Mouse (Mus musculus) cerebellum, postnatal 25 days (tissue): ENCODE results near the gene Gpc5.

Experiments
- DNase-seq, 2 experiments: peaks; one replicate each; pipeline ENCODE4 v3.0.0; 2021; ENCODE audit warnings: mixed read lengths in 2 of 2

The Gpc5 gene

DNA sequence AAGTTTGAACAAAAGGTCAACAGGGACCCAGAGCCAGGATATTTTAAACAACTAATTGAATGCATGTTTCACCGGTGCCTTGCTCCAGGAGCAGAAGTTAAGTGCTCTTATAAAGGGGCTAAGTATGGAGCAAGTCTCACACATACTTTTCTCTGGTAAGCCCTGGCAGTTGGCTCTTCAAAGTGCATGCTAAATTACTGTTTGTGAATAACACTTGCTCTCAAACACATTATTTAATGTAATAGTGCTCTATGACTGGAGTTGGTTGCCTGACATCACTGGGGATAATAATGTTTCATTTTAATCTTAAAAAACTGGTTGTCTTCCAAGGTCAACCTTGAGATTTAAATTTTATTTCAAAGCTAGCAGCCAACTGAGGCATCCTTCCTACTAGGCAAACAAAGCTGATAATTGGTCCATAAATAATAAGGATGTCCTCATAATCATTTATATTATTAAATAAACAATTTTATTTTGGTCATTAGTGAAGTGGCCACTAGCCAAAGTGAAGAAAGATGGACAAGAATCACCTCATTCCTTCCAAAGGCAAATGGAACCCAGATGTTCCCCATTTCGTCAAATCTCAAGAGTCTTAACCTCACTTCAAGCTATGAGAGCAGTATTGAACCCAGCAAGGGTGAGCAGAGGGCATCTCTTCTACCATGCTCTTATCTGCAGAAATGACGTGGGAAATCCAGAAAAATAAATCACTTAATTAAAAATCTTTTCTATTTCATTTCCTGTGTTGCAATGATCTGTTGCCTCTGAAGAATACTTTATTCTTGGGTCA, 488.6 kb downstream of the Gpc5 start:
- no peak for DNase-seq

DNA sequence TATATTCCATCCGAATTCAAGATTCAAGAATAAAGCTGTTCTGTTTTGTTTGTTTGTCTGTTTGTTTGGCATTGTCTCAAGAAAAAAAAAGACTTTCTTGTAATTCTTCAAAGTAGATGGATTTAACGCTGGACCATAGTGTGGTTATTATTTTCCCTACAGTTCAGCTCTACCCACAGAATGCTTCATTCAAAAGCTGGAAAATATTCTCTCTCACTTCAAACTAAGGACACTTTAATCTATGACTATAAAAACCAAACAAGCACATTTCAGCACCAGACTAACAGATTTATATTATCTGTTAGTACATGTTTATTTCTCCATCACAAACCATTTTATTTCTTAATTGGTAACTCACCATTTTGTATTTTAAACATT, 489.2 kb downstream of the Gpc5 start:
- DNase-seq: no peak

DNA sequence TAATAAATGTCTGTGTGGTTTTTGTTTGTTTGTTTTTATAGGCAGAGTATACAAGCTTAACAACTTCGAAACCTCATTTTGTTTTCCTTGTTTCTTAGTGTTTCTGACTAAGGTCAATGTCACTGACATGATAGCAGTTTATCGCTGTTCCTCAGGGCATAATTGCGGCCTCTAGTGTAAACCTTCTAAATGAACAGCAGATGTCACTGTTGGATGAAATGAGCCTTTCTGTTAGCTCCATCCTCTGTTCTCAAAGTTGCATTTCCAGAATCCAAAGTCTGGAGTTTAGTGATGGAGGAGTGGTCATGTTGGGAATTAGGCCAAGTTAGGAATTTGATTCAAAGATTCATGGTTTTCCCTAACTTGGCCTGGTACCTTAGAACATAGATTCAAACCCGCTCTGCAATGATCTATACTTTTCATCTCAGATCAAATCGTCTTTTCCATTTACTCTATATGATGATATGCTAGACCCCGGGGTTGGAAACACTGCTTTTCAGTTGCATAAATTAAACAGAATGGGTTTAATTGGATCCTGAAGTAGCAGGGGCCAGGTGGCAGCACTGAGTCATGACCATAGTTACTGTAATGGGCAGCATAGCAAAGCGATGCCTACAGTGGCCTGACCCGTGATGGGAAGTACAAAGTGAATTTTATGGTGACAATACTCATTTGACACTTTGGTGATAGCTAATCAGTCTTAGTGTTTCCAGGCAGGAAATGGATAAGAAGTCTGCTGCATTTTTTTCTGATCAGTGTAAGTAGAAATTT, 508.4 kb downstream of the Gpc5 start:
- no peak for DNase-seq

DNA sequence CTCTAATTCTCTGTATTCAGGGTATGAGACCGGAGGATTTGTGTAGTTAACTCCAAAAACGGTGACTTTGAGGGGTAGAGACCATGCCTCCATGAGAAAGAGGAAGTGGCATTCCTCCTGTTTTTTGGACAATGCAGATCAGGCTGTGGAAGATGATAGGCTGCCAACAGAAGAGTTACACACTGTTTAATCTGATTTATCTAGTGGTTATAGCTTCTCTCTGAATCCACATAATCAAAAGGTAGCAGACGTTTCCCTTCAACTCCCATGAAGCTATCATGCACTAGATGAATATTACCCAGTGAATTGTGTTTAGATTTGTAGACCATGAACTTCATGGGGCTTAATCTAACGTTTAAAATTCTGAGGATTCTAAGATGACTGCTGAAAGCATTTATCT, 522.1 kb downstream of the Gpc5 start:
- DNase-seq: no peak

DNA sequence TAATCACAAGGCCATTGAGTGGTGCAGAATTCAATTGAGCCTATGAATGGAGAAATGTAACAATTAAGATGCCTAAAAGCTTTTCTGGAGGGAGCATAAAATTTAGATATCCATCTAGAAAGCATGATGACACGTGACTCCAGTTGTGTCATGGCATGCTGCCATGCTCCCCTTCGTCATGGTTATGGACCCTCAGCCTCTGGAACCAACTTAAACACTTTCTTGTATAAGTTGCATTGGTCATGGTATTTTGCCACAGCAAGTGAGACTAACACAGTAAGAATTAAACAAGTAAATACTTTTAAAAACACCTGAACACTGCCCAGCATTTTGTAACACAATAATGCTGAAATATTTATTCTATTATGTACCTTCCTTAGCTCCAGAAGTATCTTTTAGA, 524.3 kb downstream of the Gpc5 start:
- no peak for DNase-seq

DNA sequence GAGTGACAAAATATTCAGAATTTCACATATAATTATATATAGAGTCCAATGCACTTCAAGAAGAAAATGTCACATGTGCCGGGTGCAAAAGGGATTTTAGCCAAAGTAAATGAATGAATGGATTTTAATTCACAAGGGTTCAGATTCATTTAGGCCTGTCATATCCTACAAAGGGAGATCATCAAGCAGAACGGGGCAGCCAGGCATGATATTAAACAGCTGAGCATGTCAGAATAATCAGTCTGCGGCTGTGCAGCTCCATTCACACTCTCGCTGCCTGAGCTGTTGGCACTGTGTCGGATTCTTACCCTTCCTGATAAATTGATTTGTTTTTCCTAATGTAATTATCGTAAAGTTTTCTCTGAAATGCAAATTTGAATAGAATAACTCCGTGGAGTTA, 524.8 kb downstream of the Gpc5 start:
- DNase-seq: no peak

DNA sequence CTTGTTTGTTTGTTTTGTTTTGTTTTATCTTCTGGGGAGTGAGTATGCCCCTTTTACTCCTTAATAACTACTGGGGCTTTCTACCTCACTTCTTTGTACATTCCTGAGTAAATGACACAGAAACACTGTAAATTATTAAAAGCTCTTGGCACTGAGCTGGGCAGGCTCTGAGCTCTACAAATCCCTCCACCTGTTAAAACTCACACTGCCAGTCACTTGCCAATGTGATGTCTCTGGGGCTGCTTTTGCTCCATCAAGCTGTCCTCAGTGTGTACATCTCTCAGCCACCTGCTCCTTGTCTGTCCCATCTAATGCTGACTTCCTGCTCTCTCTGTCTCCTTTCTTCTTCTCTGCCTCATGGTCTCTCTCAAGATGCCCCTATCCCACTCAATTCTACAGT, 528.5 kb downstream of the Gpc5 start:
- DNase-seq: no peak

DNA sequence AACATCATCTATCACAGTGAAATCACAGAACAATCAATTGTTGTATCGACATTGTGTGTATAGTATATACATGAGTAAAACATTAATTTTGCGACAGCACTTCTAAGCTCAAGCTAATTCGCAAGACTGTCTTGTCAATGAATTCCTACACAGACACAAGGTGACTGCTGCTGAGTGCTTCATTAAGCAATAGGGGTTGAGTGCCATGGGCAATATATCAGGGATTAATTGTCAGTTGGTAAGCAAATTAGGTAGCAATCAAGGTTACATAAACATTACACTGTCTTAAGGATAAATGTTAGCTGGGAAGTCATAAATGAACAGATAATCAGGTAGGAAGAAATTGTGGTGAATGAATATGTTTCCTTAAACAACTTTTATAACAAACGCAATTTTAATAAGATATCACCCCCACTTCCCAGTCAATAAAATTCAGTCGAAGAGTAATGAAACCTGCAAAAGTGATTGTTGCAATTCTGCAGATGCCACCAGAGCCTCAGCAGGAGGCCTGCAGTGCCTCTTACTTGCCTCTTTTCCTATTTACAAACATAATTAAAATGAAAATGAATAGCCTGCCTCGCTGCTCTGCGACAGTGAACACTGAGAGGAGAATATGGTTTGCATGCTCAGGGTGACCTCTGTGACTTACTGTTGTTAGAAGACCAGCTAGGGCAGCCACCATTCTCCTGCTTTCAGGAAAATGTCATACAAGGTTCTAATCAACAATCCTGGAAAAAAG, 539.3 kb downstream of the Gpc5 start:
- no peak for DNase-seq

DNA sequence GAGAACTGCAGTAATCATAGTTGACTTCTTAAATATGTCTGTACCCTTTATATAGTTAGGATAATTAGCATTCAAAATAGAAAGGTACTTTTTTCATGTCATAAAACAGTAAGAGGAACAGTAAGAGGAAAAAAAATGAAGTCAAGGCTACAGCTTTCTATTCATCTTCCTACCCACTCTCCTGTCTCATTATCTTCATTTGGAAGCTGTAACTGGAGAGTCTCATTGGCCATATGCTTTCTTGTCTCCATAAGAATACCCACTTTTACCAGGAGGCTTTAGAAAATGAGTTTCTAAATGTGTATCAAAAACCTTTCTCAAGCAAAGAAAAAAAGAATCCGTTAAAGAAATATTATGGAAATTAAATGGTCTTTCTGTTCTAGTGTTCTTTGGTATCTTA, 541.3 kb downstream of the Gpc5 start:
- DNase-seq: no peak

DNA sequence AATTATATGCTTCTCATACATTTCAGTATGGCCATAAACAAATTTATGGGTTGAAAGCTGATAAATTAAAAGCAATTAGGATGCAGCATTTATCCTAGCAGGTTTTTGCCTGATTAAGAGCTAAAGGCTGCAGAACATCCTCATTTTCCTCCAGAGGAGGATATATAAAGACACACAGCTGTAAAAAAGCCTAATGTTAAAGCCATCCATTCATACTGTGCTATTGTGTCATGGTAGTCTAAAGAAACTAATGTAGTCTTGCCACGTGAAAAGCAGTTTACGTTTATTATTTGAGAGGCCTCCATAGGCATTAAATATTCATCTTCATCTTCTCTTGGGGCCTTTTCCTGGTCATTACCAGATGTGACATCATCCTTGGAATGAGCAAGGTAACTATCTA, 587.9 kb downstream of the Gpc5 start:
- DNase-seq: no peak

DNA sequence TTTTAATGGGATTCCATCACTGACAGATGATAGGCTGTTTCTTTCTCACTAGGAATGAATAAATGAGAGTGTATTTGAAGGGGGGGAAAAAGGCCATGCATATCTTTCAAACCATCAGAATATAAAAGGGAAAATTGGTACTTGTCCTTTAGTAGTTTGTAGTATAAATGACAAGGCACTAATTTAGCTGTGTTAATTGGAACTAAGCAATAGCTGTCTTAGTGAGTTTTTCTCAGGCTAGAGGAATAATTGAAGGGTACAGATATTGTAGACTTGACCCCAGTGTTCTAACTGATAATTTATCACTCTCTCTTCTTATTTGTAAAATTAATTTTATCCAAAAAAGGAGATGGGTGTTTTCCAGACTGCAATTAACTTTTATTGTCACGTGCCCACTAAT, 654.0 kb downstream of the Gpc5 start:
- no peak for DNase-seq

DNA sequence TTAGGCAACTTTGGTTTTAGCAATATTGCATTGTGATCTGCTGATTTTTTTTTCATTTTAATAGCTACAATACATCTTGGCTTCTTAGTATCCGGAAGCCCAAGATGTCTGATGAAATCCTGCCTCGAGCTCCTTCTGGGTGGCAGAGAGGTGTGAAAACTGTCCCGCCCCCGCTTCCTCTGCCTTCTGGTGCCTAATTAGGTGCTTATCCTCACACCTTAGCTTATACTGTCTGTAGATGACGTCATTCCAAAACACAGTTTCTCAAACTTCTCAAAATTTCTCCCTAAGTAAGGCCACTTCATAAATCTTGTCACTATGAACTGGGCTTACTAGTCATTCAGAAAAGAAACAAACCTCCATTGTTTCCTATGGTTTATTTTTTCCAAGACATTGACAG, 668.2 kb downstream of the Gpc5 start:
- no peak for DNase-seq

DNA sequence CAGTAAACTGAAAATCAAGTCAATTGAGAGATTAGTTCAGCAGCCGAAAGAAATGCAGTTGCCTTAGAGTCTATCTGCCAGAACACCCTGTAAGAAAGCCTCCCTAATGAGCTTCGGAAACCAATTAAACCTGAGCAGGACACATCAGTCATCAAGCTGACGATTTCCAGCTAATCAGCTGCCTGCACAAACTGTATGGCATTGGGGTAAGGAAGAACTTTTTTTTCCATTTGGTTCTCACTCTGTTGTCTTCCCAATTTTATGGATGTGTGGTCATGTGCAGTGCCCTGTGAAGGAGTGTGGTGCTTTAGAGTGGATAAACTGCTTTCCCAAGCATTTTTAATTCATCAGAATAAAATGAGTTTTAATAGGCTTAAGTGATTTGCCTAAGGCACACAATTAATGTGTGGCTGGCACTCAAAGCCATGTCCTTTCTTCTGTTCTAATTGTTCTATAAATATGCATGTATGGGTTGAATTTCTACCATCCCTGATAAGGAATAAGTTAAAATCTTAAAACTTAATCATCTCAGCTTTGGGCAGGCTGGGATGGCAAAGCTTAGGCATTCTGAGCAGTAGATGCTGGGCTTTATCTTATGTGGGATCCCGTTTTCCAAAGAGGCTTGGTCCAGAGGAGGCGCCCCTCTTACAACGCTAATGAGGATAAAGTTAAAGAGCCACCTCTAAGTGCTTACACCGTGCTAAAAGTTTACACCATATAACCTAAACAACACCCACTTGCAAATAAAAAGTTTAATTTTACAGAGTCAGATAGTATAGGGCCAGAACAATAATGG, 687.6 kb downstream of the Gpc5 start:
- no peak for DNase-seq

DNA sequence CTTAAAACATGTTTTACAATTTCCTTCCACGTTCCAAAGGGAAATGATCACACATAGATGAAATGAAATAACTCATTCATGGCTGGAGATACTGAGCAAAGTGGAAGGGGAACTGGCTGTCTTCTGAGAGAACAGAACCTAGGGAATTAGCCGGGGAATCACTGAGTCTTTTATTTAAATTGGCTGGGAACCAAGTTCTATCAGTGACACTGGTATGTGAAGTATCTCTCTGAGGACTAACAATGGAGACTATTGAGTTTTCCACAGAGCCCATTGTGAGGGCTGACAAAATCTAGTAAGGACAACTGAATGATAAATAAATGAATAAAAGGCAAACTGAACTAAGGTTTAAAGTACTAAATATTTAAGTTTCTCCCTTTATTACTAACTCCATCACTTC, 712.7 kb downstream of the Gpc5 start:
- DNase-seq: no peak

DNA sequence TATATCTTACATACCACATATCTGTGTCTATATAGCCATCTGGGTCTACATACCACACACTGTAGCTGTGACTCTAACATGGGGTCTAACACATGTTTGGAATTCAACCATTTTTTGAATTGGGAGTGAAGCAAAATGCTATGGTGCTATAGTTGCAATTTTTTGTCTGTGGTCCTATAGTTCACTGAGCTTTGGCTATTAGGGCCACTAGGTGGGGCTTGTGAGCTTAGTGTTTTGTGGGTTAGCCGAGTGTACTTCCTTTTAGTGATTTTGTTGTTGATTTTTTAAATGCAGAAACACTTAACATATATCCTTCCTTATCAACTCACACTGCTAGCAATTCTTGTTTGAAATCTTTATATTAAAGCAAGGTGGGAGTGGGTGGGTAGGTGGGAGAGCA, 727.0 kb downstream of the Gpc5 start:
- no peak for DNase-seq

DNA sequence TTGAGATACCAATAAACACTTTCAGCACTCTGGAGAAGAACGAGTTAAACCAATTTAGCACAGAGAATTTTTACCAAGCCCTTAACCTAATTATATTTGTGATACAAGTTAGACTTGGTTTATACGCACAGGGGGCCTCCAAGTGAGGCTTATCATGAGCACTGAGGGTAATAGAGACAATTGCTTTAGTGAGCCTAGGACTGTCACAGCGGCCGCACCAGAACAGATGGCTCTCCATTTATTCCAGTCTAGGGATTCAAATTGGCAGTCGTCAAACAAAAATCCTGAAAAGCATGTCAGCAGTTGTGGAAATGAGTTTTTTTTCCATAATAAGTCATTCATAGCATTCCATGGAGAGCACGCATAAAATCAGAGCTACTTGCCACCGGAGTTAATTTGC, 729.6 kb downstream of the Gpc5 start:
- DNase-seq: no peak

DNA sequence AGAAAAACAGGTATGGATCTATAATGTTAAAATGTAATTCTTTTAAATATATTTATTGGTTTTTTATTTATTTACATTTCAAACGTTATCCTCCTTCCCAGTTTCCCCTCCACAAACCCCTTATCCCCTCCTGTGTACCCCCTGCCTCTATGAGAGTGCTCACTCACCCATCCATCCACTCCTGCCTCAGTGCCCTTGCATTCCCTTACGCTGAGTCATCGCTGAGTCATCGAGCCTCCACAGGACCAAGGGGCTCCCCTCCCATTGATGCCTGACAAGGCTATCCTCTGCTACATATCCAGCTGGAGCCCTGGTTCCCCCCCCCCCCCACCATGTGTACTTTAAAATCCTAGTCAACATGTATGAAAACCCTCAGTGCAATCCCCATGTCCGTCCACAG, 738.5 kb downstream of the Gpc5 start:
- DNase-seq: no peak

DNA sequence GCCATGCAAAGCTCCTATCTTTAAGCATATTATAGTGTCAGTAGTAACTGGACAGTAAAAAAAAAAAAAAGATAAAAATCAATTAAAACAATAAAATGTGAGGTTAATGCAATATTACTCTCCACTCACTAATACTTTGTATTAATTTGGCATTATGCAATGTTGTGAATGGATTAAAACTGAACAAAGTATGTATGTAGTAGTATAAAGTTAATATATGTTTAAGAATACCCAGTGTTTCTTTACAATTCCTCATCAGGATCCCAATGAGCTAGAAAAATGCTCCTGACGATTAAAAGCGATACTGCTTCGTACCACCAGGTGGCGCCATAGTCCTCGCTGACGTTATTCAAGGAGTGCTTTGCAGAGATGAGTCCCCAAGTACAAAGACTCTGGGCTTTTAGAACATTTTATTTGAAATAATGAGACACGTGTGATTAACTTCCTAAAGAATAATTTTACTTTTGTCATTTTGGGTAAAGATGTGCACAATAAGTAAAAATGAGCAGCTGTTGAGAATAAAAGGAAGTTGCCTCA, 739.3 kb downstream of the Gpc5 start:
- DNase-seq: peak; percentile 66 to 81

DNA sequence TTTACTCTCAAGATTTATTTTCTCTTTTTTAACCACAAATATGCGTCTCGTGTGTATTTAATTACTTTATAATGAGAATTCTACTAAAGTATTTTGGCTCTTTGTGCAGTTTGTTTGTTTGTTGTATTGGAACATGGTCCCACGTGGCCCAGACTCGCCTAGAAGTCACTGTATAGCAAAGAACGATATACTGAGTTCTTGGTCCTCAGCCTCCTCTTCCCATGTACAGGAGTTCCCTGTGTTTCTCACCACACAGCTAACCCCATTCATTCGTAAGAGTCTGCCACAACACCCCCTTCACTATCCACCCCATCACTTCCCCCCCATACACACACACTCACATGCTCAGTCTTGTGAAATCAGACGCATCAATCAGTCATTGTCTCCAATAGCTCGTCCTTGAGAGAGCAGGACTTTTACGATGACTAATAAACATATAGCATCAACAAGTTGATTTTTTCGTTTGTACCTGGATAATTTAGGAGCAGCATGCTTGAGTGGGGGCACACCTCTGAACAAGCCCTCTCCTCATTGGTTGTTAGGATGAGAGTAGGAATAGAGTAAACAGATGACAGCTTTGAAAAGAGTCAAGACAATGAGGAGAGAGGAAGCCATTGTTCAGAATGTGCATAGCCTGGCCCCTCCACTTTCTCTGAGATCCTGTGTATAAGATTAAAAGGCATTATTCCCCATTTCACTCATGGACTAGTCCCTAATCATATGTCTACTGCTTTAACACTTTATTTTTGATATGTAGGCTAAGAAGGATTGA, 740.0 kb downstream of the Gpc5 start:
- no peak for DNase-seq

DNA sequence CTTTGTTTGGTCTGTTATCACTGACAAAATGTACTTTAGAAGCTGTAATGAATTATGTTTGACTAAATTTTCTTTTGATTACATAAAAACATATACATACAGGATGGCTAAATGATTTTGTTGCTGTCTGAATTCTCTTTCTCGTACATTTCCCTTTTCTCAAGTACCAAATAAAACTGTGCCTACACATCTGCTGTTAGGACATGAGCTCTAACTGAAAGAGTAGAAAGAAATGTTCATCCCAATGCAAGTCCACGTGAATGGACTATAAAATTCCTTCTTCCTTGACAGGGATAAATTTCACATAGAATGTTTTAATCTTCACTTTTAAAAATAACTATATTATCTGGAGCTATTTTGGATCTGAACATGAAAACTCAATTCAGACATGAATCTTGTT, 751.8 kb downstream of the Gpc5 start:
- DNase-seq: no peak

DNA sequence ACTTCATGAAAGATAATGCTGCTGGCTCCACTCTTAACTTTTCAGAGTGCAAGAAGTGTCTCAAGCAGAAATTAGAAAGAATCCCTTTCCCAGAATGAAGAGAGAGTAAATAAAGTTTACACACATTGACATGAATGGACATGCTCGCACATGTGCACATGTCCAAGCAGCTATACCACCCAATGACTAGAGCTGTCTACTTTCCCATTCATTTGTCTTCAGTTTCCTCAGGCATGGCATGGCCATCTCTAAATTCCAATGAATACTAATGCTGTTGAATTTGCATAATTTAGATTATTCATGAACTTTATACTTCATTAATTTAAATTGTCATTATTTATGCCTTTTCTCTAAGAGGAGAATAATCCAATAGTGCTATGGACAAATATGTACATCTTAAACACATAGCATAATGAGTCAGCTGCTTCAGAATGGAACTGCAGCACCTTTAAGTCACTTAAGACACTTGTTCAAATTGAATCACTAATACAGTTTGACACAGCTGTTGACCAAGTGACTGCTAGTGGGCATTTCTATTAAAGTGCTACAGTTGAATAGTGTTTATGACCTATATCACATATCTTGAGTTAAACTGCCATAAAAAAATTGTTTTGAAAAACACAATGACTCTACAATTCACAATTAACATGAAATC, 752.9 kb downstream of the Gpc5 start:
- no peak for DNase-seq
